Mouse (Mus musculus): ENCODE data around the gene Gstz1. TPM values are rescaled to one million over a fixed set of nuclear protein-coding genes. Genes with fewer than 3 reads are reported as not detected.

Gstz1 gene
- 10.5 TPM for total RNA-seq (2023)

DNA sequence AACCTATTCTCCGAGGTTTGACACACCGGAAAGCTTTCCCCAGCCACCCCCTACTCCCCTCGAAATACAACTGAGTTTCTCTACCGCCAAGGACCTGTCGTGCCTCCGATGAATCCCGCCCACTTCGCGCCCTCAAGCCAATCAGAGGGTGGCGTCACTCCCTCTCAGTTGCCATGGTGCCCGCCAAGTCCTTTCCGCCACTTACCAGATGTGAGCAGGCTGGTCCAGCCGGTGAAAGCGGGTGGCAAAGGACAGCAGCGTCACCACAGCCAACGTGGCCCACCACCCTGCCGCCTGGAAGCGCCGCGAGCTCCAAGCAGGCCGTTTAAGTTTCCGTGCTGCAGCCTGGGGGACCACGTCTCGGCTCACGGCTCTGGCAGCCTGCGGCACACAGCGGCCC, at the start of gene Gstz1:
Gene Gstz1 (plus strand): TSS at position 200 of the 400 bp plus-strand sequence.

DNA sequence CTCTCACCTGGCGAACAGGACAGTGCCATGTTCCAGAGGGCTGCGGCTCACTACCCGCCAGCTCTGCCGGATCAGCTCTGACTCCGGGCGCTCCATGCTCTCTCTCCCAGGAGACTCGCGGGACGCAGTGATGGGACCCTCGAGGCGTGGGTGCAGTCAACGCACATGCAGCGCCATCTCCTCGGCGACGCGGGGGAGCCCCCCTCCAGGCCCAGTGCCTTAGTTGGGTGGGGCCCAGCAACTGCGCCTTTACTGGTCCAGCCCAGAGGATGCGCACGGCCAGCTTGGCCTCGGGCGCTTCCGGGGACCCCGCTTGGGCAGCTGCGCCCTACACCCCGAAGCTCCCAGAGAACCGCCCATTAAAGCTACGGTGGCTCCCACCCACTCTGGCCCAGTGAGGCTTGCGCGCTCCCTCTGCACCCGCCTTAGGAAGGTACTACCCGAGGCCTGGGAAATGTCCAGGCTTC, 44.8 kb upstream of the Gstz1 start, which contains the start of gene Ngb:
Gene Ngb (minus strand): TSS at position 375 of the 467 bp plus-strand sequence.

DNA sequence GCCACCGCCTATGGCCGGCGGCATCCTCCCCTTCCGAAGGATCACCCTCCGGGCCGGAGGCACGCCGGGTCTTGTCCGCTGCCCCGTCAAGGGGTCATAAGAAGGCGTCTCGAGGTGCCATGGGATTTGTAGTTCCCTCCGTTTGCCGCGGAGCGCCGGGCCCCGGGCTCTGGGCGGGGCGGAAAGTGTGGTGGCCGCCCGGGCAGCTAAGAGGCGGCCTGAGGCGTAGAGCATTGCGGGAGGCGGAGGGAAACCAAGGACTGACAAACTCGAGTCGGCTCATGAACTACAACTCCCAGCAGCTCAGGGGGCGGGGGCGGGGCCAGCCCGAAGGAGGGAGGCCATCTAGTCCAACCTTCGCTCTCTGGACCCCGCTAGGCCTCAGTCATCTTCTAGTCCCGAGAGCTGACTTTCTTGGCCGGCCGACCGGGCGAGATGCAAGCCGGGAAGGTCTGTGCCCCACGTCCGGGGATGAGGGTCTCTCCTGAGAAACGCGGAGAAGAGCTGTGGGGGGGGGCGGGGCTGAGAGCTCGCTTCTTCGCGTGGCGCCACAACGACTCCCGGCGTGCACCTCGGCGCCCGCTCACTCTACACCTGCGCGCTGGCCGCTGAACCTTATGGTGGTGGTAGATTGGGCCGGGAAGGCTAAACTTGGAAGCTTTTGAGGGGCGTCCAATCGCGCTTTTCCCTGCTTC, 577 bp downstream of the Gstz1 start, which contains the start of gene Pomt2:
Gene Pomt2 (minus strand): TSS at position 574 of the 695 bp plus-strand sequence.

DNA sequence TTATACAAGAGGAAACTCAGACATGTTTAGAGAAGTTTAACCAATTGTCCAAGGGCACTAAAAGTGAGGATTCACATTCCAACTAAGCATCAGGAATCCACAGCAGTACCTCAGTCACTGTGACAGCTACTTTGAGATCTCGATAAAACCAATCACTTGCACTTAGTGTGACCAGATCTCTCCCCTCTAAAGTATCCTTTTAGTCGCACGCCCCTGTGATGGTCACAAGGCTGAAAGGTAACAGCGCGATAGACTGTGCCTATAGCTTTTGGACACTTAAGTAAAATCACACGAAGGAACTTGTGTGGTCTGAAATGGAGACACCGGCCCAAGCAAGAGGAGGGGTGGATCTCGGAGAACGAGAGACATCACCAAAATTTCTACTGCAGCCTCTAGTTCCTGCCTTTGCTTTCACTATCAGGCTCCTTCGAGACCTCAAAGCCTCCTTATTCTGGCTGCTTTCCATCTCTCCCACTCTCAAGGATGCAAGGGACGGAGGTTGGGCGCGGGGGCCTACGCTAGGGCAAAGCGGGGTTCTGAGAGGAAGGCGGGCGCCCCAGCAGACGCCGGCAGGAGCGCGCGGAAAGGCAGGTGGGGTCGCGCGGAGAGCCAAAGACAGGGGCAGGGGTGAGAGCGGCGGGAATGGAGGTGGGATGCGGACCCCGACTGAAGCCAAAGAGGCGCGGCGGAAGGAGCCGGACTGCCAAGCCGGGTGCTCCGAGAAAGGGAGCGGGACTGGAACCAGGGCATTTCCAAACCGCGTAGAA, 52.4 kb downstream of the Gstz1 start, which contains the start of gene Samd15:
Gene Samd15 (plus strand): TSS at position 518 of the 767 bp plus-strand sequence.

DNA sequence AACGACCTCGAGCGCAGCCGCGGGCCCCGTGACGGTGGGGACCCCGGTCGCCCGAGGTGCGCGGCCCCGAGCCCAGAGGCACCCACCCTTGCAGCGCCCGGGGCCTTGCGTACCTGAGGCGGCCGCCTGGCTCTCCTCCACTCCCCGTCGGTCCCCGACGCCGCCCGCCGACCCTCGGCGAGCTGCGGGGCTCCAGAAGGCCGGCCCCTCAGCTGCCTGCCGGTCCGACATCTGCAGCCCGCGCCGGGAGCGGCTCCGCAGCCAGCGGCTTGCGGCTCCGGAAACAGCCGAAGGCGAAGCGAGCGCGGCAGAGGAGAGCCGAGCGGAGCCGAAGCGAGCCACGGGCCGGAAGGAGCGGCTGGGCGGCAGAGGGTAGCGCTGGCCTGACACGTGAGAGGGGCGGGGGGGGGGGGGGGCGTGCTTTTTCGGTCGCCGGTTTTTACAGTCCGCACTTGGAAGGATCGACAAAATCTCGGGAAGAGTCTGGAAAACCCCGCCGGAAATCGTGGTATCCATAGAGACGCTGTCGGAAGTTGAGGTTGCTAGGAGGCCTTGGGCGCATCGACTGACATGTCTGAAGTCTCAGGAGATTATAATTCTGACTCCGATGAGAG, 53.1 kb downstream of the Gstz1 start, which contains the start of gene Tmed8:
Gene Tmed8 (minus strand): TSS at position 482 of the 614 bp plus-strand sequence.

Other genes starting within 250 kb of the Gstz1 start
- gene Cipc, start 200.1 kb upstream of the Gstz1 start, total RNA-seq (2023), result 26.8 TPM
- gene Zdhhc22, start 156.7 kb upstream of the Gstz1 start, total RNA-seq (2023), result not detected
- not detected for gene Tmem63c, start 125.8 kb upstream of the Gstz1 start, total RNA-seq (2023)
- 1.1 TPM for gene Ngb, start 44.6 kb upstream of the Gstz1 start, total RNA-seq (2023)
- 4.4 TPM for gene Pomt2, start 803 bp downstream of the Gstz1 start, total RNA-seq (2023)
- gene Samd15, start 52.6 kb downstream of the Gstz1 start, total RNA-seq (2023), result 1.3 TPM
- 13.3 TPM for gene Tmed8, start 53.3 kb downstream of the Gstz1 start, total RNA-seq (2023)
- gene Noxred1, start 91.6 kb downstream of the Gstz1 start, total RNA-seq (2023), result 0.62 TPM
- 21.7 TPM for gene Vipas39, start 119.1 kb downstream of the Gstz1 start, total RNA-seq (2023)
- 87.6 TPM for gene Ahsa1, start 119.3 kb downstream of the Gstz1 start, total RNA-seq (2023)
- gene Ism2, start 152.5 kb downstream of the Gstz1 start, total RNA-seq (2023), result not detected
- 75.7 TPM for gene Sptlc2, start 241.2 kb downstream of the Gstz1 start, total RNA-seq (2023)